7 mouse cellular contexts compared by ENCODE assay signal in genomic region chr11:19823461-19823895, GRCm38 (mm10).
DNase-seq lines count a peak whose midpoint lies in the region; ATAC-seq and TF ChIP-seq lines count a peak whose summit lies in the region.

No protein-coding gene starts in this region.

- H3K9ac ChIP-seq in ES-Bruce4 (ENCODE audit: low read depth, poor library complexity, severe bottlenecking) = no peak overlapping the region
- no peak overlapping the region for H3K9ac ChIP-seq in lung, embryonic 14.5 days

- H3K4me2 ChIP-seq in lung, embryonic 14.5 days = peak overlapping the region; percentile 25; the same call in 1 of the 2 replicates

- TF ChIP-seq EP300 in ES-Bruce4 (IDR thresholded peaks at IDR 0.05; ENCODE audit: insufficient read depth, low read depth, low read length) = no peak

- no peak overlapping the region for H3K27ac ChIP-seq in ES-Bruce4 (ENCODE audit: insufficient read depth, low read length)
- no peak overlapping the region for H3K27ac ChIP-seq in cerebellum, adult 2 months (ENCODE audit: insufficient read depth, low read length)
- H3K27ac ChIP-seq in lung, embryonic 14.5 days (ENCODE audit: low read depth) = no peak overlapping the region

- TF ChIP-seq CTCF in ES-Bruce4 (IDR thresholded peaks at IDR 0.05; ENCODE audit: low read depth, low read length) = peak; percentile 31
- TF ChIP-seq CTCF in cerebellum, adult 2 months (IDR thresholded peaks at IDR 0.05; ENCODE audit: borderline replicate concordance, insufficient read depth, low read depth, low read length) = peak; percentile 56
- peak; percentile 79 for TF ChIP-seq CTCF in lung, embryonic 14.5 days (IDR thresholded peaks at IDR 0.05; ENCODE audit: low read depth)

- H3K9me3 ChIP-seq in ES-Bruce4 (replicated peaks; ENCODE audit: control insufficient read depth, insufficient read depth, low read length, poor library complexity, severe bottlenecking) = no peaks in the 10 kb centered on the region
- H3K9me3 ChIP-seq in lung, embryonic 14.5 days (ENCODE audit: low read depth, low read length) = no peaks in the 10 kb centered on the region

- peak; percentile 57; the same call in 1 of the 2 replicates for ATAC-seq in lung, embryonic 14.5 days (ENCODE audit: insufficient read depth)

- H3K4me1 ChIP-seq in ES-Bruce4 (ENCODE audit: control insufficient read depth, insufficient read depth, low read length) = peaks cover 15% of the 10 kb centered on the region
- H3K4me1 ChIP-seq in cerebellum, adult 2 months (ENCODE audit: control insufficient read depth, insufficient read depth, low read length) = peaks cover 19% of the 10 kb centered on the region
- H3K4me1 ChIP-seq in lung, embryonic 14.5 days (ENCODE audit: insufficient read depth) = peaks cover 6% of the 10 kb centered on the region; the same call in 1 of the 2 replicates

- H3K27me3 ChIP-seq in ES-Bruce4 (ENCODE audit: control insufficient read depth, insufficient read depth, low read length, poor library complexity, severe bottlenecking) = no peaks in the 10 kb centered on the region
- H3K27me3 ChIP-seq in cerebellum, adult 2 months (ENCODE audit: control insufficient read depth, insufficient read depth, low read length) = no peaks in the 10 kb centered on the region
- no peaks in the 10 kb centered on the region for H3K27me3 ChIP-seq in lung, embryonic 14.5 days (ENCODE audit: insufficient read depth, low read length)

- TF ChIP-seq POLR2A in ES-Bruce4 (IDR thresholded peaks at IDR 0.05; ENCODE audit: insufficient read depth, low read length) = no peak
- no peak for TF ChIP-seq POLR2A in cerebellum, adult 2 months (IDR thresholded peaks at IDR 0.05; ENCODE audit: borderline replicate concordance, insufficient read depth, low read length)

- DNase-seq in A20 (ENCODE audit: low read depth, low spot score) = peak; percentile 76
- DNase-seq in cerebellum, adult 2 months = peak; percentile 49 to 58
- DNase-seq in frontal cortex, postnatal 10 days (ENCODE audit: low spot score in 2 of 2) = peak; percentile 29 to 64
- DNase-seq in kidney, adult 9 months = peak; percentile 70
- DNase-seq in lung, embryonic 14.5 days = peak; percentile 95
- DNase-seq in retina, adult 2 months (ENCODE audit: low read depth, low spot score) = peak; percentile 41

- 0% methylated on average over 3 of the region's 3 CpGs for WGBS in cerebellum, adult 2 months
- 0% methylated on average over 3 of the region's 3 CpGs for WGBS in lung, embryonic 14.5 days

- H3K4me3 ChIP-seq in ES-Bruce4 (ENCODE audit: low read depth, low read length) = no peak overlapping the region
- no peak overlapping the region for H3K4me3 ChIP-seq in cerebellum, adult 2 months (replicated peaks; ENCODE audit: insufficient read depth, low read depth, low read length)
- no peak overlapping the region for H3K4me3 ChIP-seq in lung, embryonic 14.5 days (ENCODE audit: low read depth, low read length)

- H3K36me3 ChIP-seq in ES-Bruce4 (ENCODE audit: control insufficient read depth, insufficient read depth, low read length, poor library complexity, severe bottlenecking) = no peaks in the 10 kb centered on the region
- H3K36me3 ChIP-seq in lung, embryonic 14.5 days (ENCODE audit: insufficient read depth) = no peaks in the 10 kb centered on the region

Comparison
In these comparisons a context has a peak if more than half of its experiments do, and no peak if none do; other contexts are left out.
1. DNase-seq: peak in every context shown above with its lines; median percentile 95 in lung, embryonic 14.5 days; 76 in A20; 70 in kidney, adult 9 months; 54 in cerebellum, adult 2 months; 46 in frontal cortex, postnatal 10 days; 41 in retina, adult 2 months.